Mouse (Mus musculus) bone marrow, adult 2 months (tissue): ENCODE results near the gene Large1.

Experiments used
- CTCF ChIP-seq: fragments of 200-500 bp; IDR thresholded peaks from 2 replicates; pipeline ENCODE4 v1.5.1; 2011; ENCODE audit warnings: low read length, control low read depth; ENCODE audit not compliant: control insufficient read depth, insufficient read depth
- POLR2A ChIP-seq: fragments of 200-500 bp; IDR thresholded peaks from 2 replicates; pipeline ENCODE4 v1.6.1; 2011; ENCODE audit warnings: low read depth, mild to moderate bottlenecking, control low read depth, low read length, borderline replicate concordance; ENCODE audit not compliant: control insufficient read depth

- TF ChIP-seq POLR2A (no peak), CTCF (no peak)
These were observed 62.7 kb downstream of the Large1 start for GRCm38 (mm10) chr8:73290636-73291035.
